Mouse (Mus musculus) midbrain, embryonic 12.5 days (tissue): ENCODE results near the gene Sptbn1. TPM values are rescaled to one million over a fixed set of nuclear protein-coding genes. Genes with fewer than 3 reads are reported as not detected.

Experiments
- ATAC-seq: fragments of 200-750 bp; cut with Nextera tagmentation; 2 replicates; pipeline ENCODE4 v1.8.0; 2017; ENCODE audit warnings: low read depth, moderate TSS enrichment, moderate library complexity; ENCODE audit not compliant: low FRiP score
- H3K27ac ChIP-seq: fragments of 300-500 bp; sonication (generic); replicated peaks from 2 replicates; pipeline ENCODE4 v1.5.1; 2016; ENCODE audit warnings: mild to moderate bottlenecking
- H3K27me3 ChIP-seq: fragments of 300-500 bp; sonication (generic); 2 replicates; pipeline ENCODE4 v1.6.1; 2016; ENCODE audit warnings: mild to moderate bottlenecking
- H3K36me3 ChIP-seq: fragments of 300-500 bp; sonication (generic); 2 replicates; pipeline ENCODE4 v1.6.1; 2016
- H3K4me1 ChIP-seq: fragments of 300-500 bp; sonication (generic); 2 replicates; pipeline ENCODE4 v1.6.1; 2016
- H3K4me2 ChIP-seq: fragments of 300-500 bp; sonication (generic); replicated peaks from 2 replicates; pipeline ENCODE4 v1.6.1; 2016; ENCODE audit warnings: mild to moderate bottlenecking, moderate library complexity
- H3K4me3 ChIP-seq: fragments of 300-500 bp; sonication (generic); 2 replicates; pipeline ENCODE4 v1.5.1; 2016; ENCODE audit warnings: mild to moderate bottlenecking
- H3K9ac ChIP-seq: fragments of 300-500 bp; sonication (generic); replicated peaks from 2 replicates; pipeline ENCODE4 v1.6.1; 2016; ENCODE audit warnings: mild to moderate bottlenecking, moderate library complexity
- H3K9me3 ChIP-seq: fragments of 300-500 bp; sonication (generic); 2 replicates; pipeline ENCODE4 v1.6.1; 2016; ENCODE audit warnings: mild to moderate bottlenecking
- WGBS: fragments of 180-500 bp; shearing (Covaris S2); methylation state at CpG from one replicate; pipeline ENCODE4 v1.1.7; 2016; 5-methylcytosine and 5-hydroxymethylcytosine counted together
- polyA plus RNA-seq: library from polyadenylated mRNA; unstranded; fragments of >200 nt; fragmentation: Nextera tagmentation; extraction: Ambion mirVana; gene quantifications from 2 replicates; pipeline ENCODE4 v1.2.1, GENCODE M21; 2016

The Sptbn1 gene
- polyA plus RNA-seq, 1 experiment from 2014 or later, result 108 TPM

DNA sequence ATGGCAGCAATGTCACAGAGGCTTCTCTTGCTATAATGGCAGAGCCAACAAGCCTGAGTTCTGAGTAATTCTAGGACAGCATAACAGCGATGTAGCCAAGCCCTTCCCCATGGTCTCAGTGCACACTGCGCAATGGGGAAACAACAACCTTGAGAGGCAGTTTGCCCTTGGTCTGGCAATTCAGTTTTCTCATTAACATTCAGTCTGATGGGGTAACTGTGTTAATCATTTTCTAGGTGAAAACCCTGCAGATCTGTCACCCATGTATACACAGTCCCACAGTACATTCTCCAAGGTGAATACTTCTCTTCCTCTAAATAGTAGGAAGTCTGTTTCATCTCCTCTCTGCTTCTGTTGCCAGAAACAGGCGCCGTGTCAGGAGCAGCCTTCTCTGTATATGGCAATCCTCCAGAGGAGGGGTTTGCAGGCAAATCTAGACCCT, 37.6 kb downstream of the Sptbn1 start:
- no peak overlapping the region for H3K4me2 ChIP-seq
- no peaks in the 10 kb centered on the region for H3K9me3 ChIP-seq
- no peak overlapping the region for H3K4me3 ChIP-seq
- H3K27ac ChIP-seq, result no peak overlapping the region
- 89% methylated on average over 4 of the region's 4 CpGs for WGBS
- no peaks in the 10 kb centered on the region for H3K36me3 ChIP-seq
- ATAC-seq, result no peak
- H3K9ac ChIP-seq, result no peak overlapping the region
- H3K27me3 ChIP-seq, result no peaks in the 10 kb centered on the region
- H3K4me1 ChIP-seq, result no peaks in the 10 kb centered on the region

- 78% methylated on average over 2 of the region's 2 CpGs for WGBS
- ATAC-seq, result no peak
- H3K27me3 ChIP-seq, result no peaks in the 10 kb centered on the region
- no peak overlapping the region for H3K27ac ChIP-seq
- H3K4me2 ChIP-seq, result no peak overlapping the region
- H3K36me3 ChIP-seq, result no peaks in the 10 kb centered on the region
- H3K9ac ChIP-seq, result no peak overlapping the region
- no peaks in the 10 kb centered on the region for H3K9me3 ChIP-seq
- no peaks in the 10 kb centered on the region for H3K4me1 ChIP-seq
- H3K4me3 ChIP-seq, result no peak overlapping the region
These were observed 41.2 kb downstream of the Sptbn1 start for GRCm38 (mm10) chr11:30226756-30227155.

GRCm38 (mm10) chr11:30224599-30224998, 43.4 kb downstream of the Sptbn1 start:
- no peak overlapping the region for H3K9ac ChIP-seq
- H3K27ac ChIP-seq, result no peak overlapping the region

GRCm38 (mm10) chr11:30222636-30223035, 45.3 kb downstream of the Sptbn1 start:
- no peak overlapping the region for H3K4me2 ChIP-seq
- no peaks in the 10 kb centered on the region for H3K9me3 ChIP-seq
- H3K9ac ChIP-seq, result no peak overlapping the region
- no peak overlapping the region for H3K27ac ChIP-seq
- no peak overlapping the region for H3K4me3 ChIP-seq
- 28% methylated on average over 2 of the region's 2 CpGs for WGBS
- no peak for ATAC-seq
- H3K4me1 ChIP-seq, result no peaks in the 10 kb centered on the region
- 0 out of 2 replicates have a peak, but pooled peaks cover 4% of the 10 kb centered on the region for H3K36me3 ChIP-seq
- H3K27me3 ChIP-seq, result no peaks in the 10 kb centered on the region

More at GRCm38 (mm10) chr11:30224599-30224998, 43.4 kb downstream of the Sptbn1 start:
- ATAC-seq, result no peak
- Histone ChIP-seq H3K36me3 (0 out of 2 replicates have a peak, but pooled peaks cover 4% of the 10 kb centered on the region), H3K27me3 (no peaks in the 10 kb centered on the region), H3K4me2 (no peak overlapping the region), H3K4me3 (no peak overlapping the region), H3K4me1 (no peaks in the 10 kb centered on the region), H3K9me3 (no peaks in the 10 kb centered on the region)

- H3K27ac ChIP-seq, result no peak overlapping the region
- 0 out of 2 replicates have a peak, but pooled peaks cover 9% of the 10 kb centered on the region for H3K36me3 ChIP-seq
- no peaks in the 10 kb centered on the region for H3K9me3 ChIP-seq
- WGBS, result 97% methylated on average over 5 of the region's 5 CpGs
- no peaks in the 10 kb centered on the region for H3K4me1 ChIP-seq
- H3K4me2 ChIP-seq, result no peak overlapping the region
- H3K27me3 ChIP-seq, result no peaks in the 10 kb centered on the region
- no peak overlapping the region for H3K4me3 ChIP-seq
- no peak for ATAC-seq
- no peak overlapping the region for H3K9ac ChIP-seq
These were observed 46.9 kb downstream of the Sptbn1 start for GRCm38 (mm10) chr11:30221043-30221442.

- no peaks in the 10 kb centered on the region for H3K27me3 ChIP-seq
- H3K4me1 ChIP-seq, result no peaks in the 10 kb centered on the region
- no peak overlapping the region for H3K4me2 ChIP-seq
- H3K9ac ChIP-seq, result no peak overlapping the region
- WGBS, result 93% methylated on average over 1 of the region's 1 CpGs
- H3K36me3 ChIP-seq, result 0 out of 2 replicates have a peak, but pooled peaks cover 9% of the 10 kb centered on the region
- ATAC-seq, result no peak
- H3K4me3 ChIP-seq, result no peak overlapping the region
- no peaks in the 10 kb centered on the region for H3K9me3 ChIP-seq
- H3K27ac ChIP-seq, result no peak overlapping the region
These were observed 49.6 kb downstream of the Sptbn1 start for GRCm38 (mm10) chr11:30218386-30218785.

- 45% methylated on average over 1 of the region's 1 CpGs for WGBS
- Histone ChIP-seq H3K36me3 (0 out of 2 replicates have a peak, but pooled peaks cover 9% of the 10 kb centered on the region), H3K4me2 (no peak overlapping the region), H3K4me3 (no peak overlapping the region), H3K9me3 (no peaks in the 10 kb centered on the region), H3K4me1 (no peaks in the 10 kb centered on the region), H3K27me3 (no peaks in the 10 kb centered on the region), H3K27ac (no peak overlapping the region), H3K9ac (no peak overlapping the region)
- ATAC-seq, result no peak
These were observed 50.5 kb downstream of the Sptbn1 start for GRCm38 (mm10) chr11:30217496-30217895.

GRCm38 (mm10) chr11:30211663-30212416, 56.1 kb downstream of the Sptbn1 start:
- Histone ChIP-seq H3K4me3 (no peak overlapping the region), H3K9me3 (no peaks in the 10 kb centered on the region), H3K9ac (no peak overlapping the region), H3K27ac (no peak overlapping the region), H3K27me3 (no peaks in the 10 kb centered on the region), H3K36me3 (0 out of 2 replicates have a peak, but pooled peaks cover 3% of the 10 kb centered on the region), H3K4me1 (0 out of 2 replicates have a peak, but pooled peaks cover 2% of the 10 kb centered on the region), H3K4me2 (no peak overlapping the region)
- no peak for ATAC-seq
- 48% methylated on average over 5 of the region's 5 CpGs for WGBS

GRCm38 (mm10) chr11:30211141-30211540, 56.8 kb downstream of the Sptbn1 start:
- Histone ChIP-seq H3K36me3 (no peaks in the 10 kb centered on the region), H3K4me3 (no peak overlapping the region), H3K4me2 (no peak overlapping the region), H3K9ac (no peak overlapping the region), H3K4me1 (0 out of 2 replicates have a peak, but pooled peaks cover 2% of the 10 kb centered on the region), H3K9me3 (no peaks in the 10 kb centered on the region), H3K27me3 (no peaks in the 10 kb centered on the region), H3K27ac (no peak overlapping the region)
- WGBS, result 73% methylated on average over 3 of the region's 3 CpGs
- ATAC-seq, result no peak

DNA sequence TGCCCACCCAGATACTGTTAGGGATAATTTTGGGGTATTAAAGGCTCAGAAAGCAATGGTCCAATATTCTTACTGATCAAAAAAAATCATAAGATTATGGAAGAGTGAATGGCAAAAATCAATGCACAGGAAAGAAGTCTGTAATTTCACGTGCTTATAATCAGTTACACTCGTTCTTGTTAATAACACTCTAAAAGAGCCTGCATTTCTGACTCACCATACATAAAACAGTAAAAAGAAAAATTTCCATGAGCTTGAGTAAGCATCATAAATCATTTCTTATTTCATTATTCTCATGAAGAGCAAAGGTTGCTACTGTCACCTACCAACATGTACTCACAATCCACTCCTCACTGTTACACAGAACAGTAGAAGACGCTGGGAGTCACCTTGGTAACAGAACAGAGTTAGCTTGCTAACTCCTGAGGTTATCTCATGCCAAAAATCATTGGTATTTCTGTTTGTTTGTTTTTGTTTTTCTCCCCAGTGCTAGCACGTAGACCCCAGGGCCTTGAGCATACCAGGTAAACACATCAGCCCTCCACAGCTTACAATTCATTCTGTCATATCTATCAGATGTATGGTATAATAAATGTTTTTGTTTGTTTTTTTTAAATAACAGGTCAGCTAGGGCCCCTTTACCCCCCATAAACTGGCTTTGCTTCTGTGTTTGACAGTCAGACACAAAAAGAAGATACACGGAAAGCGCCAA, 57.7 kb downstream of the Sptbn1 start:
- Histone ChIP-seq H3K4me3 (no peak overlapping the region), H3K4me2 (no peak overlapping the region), H3K27me3 (no peaks in the 10 kb centered on the region), H3K9me3 (no peaks in the 10 kb centered on the region), H3K4me1 (0 out of 2 replicates have a peak, but pooled peaks cover 2% of the 10 kb centered on the region), H3K36me3 (no peaks in the 10 kb centered on the region), H3K9ac (no peak overlapping the region), H3K27ac (no peak overlapping the region)
- 91% methylated on average over 6 of the region's 6 CpGs for WGBS
- ATAC-seq, result no peak

DNA sequence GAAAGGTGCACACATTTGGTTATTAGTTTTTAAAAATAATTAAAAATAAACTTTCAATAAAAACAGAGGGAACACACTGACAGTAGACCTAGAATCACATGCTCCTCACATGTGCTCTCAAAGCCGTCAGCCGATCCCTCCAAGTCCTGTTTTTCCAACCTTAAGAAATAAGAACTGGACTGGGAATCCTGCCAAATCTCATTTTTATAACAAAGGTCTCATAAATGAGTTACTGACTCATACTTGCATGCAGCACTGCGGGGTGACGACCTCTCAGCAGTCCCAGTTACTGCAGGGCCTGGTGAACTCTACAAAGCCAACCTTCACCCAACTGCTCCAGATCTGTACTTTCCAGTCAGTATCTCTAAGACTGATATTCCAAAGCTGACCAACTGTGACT, 58.5 kb downstream of the Sptbn1 start:
- H3K36me3 ChIP-seq, result no peaks in the 10 kb centered on the region
- no peak for ATAC-seq
- H3K27ac ChIP-seq, result no peak overlapping the region

DNA sequence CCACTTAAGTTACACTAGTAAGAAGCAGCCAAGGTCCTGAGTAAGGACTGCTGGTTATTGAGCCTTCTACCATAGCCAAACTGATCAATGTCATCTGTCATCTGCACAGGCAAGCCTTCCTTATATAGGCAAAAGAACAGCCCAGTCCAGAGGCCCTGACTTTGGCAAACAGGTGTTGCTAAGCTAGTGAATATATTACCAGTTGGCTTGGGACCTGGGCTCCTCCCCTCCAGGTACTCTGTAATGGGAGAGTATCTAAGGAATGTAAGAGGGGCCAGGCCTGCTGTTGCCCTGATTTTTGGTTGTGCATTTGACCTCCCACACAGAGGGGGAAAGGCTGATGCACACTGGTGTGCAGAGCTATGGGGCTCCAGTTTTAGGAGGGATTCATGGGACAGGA, 63.6 kb downstream of the Sptbn1 start:
- no peak for ATAC-seq
- no peak overlapping the region for H3K27ac ChIP-seq
- no peaks in the 10 kb centered on the region for H3K4me1 ChIP-seq
- H3K36me3 ChIP-seq, result peaks cover 5% of the 10 kb centered on the region; the same call in 1 of the 2 replicates
- H3K9ac ChIP-seq, result no peak overlapping the region
- no peaks in the 10 kb centered on the region for H3K27me3 ChIP-seq
- no peak overlapping the region for H3K4me2 ChIP-seq
- H3K9me3 ChIP-seq, result no peaks in the 10 kb centered on the region
- H3K4me3 ChIP-seq, result no peak overlapping the region

More for the DNA sequence above, 58.5 kb downstream of the Sptbn1 start:
- no peak overlapping the region for H3K9ac ChIP-seq
- H3K4me1 ChIP-seq, result 0 out of 2 replicates have a peak, but pooled peaks cover 2% of the 10 kb centered on the region
- H3K27me3 ChIP-seq, result no peaks in the 10 kb centered on the region
- WGBS, result 77% methylated on average over 4 of the region's 4 CpGs
- H3K4me3 ChIP-seq, result no peak overlapping the region
- no peaks in the 10 kb centered on the region for H3K9me3 ChIP-seq
- H3K4me2 ChIP-seq, result no peak overlapping the region
